Mouse (Mus musculus): ENCODE data around the gene Gxylt1. TPM values are rescaled to one million over a fixed set of nuclear protein-coding genes. Genes with fewer than 3 reads are reported as not detected.

The Gxylt1 gene
- polyA plus RNA-seq, 1 experiment: 0.09 TPM

DNA sequence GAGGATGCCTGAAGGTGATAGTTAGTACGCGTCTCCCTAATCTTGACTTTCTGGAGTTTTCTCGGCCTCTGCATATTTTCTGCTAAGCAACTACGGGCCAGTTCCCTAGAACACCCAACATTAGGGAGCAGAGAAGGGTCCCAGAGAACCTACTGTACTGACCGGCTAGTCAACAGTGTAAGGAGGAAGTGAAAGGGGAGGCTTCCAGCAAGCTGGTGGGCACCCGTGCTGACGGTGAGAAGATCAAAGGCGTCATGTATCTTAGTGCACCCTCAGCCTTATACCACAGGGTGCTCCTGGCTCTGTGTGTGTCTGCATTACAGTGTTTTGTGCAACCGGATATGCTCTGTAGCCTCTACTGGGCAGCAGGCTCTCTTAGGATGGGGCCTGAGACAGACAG lies 62.4 kb downstream of the Gxylt1 start:
- no peaks in the 10 kb centered on the region for H3K9me3 ChIP-seq (ENCODE audit: control insufficient read depth, low read length)
- no peaks in the 10 kb centered on the region for H3K27me3 ChIP-seq (ENCODE audit: control insufficient read depth)
- no peak overlapping the region for H3K4me3 ChIP-seq (replicated peaks)
- H3K36me3 ChIP-seq (ENCODE audit: control insufficient read depth): no peaks in the 10 kb centered on the region
- no peaks in the 10 kb centered on the region for H3K4me1 ChIP-seq (ENCODE audit: control insufficient read depth)
- TF ChIP-seq GATA1 (IDR thresholded peaks at IDR 0.05; ENCODE audit: low read length): no peak

DNA sequence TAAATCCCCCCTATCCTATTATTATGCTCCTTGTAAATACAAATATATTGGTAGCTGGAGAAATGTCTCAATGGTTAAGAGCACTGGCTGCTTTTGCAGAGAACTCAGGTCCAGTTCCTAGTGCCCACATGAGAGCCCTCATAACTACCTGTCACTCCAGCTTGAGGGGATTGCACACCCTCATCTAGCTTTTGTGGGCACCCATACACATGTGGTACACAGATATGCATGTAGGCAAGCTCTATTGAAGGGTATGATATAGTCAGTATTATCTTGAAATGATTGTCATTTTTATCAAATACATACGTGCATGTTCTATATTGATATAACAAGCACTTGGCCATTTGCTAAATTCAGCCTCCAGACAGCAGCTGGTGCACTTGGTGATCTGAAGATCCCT lies 70.1 kb downstream of the Gxylt1 start:
- no peaks in the 10 kb centered on the region for H3K4me1 ChIP-seq (ENCODE audit: control insufficient read depth)

DNA sequence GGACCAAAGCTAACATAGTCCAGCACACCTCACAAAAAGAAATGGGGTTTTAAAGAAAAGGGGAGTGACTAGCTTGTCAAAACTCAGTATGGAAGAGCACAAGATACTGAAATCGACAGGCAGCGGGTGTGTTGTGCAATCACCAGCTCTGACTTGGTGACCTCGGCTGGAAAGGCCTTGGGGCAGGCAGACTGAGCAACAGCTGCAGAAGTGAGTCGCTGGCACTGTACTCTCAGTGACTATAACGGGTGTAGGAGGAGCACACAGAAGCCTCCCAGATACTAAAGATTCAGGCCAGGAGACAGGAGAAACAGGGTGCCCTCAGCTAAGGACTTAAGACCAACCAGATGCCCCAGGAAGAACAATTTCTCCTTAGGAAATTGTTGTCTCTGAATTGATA lies 73.0 kb downstream of the Gxylt1 start:
- Histone ChIP-seq H3K27me3 (ENCODE audit: control insufficient read depth) (no peaks in the 10 kb centered on the region), H3K36me3 (ENCODE audit: control insufficient read depth) (no peaks in the 10 kb centered on the region), H3K4me1 (ENCODE audit: control insufficient read depth) (no peaks in the 10 kb centered on the region), H3K9me3 (ENCODE audit: control insufficient read depth, low read length) (no peaks in the 10 kb centered on the region), H3K4me3 (replicated peaks) (no peak overlapping the region)
- TF ChIP-seq TAL1 (IDR thresholded peaks at IDR 0.05; ENCODE audit: low read length): no peak
- TF ChIP-seq GATA1 (IDR thresholded peaks at IDR 0.05; ENCODE audit: low read length): no peak

More for the DNA sequence above, 70.1 kb downstream of the Gxylt1 start:
- TF ChIP-seq GATA1 (IDR thresholded peaks at IDR 0.05; ENCODE audit: low read length): no peak
- TF ChIP-seq TAL1 (IDR thresholded peaks at IDR 0.05; ENCODE audit: low read length): no peak
- no peaks in the 10 kb centered on the region for H3K36me3 ChIP-seq (ENCODE audit: control insufficient read depth)
- H3K4me3 ChIP-seq (replicated peaks): no peak overlapping the region
- no peaks in the 10 kb centered on the region for H3K27me3 ChIP-seq (ENCODE audit: control insufficient read depth)
- no peaks in the 10 kb centered on the region for H3K9me3 ChIP-seq (ENCODE audit: control insufficient read depth, low read length)

DNA sequence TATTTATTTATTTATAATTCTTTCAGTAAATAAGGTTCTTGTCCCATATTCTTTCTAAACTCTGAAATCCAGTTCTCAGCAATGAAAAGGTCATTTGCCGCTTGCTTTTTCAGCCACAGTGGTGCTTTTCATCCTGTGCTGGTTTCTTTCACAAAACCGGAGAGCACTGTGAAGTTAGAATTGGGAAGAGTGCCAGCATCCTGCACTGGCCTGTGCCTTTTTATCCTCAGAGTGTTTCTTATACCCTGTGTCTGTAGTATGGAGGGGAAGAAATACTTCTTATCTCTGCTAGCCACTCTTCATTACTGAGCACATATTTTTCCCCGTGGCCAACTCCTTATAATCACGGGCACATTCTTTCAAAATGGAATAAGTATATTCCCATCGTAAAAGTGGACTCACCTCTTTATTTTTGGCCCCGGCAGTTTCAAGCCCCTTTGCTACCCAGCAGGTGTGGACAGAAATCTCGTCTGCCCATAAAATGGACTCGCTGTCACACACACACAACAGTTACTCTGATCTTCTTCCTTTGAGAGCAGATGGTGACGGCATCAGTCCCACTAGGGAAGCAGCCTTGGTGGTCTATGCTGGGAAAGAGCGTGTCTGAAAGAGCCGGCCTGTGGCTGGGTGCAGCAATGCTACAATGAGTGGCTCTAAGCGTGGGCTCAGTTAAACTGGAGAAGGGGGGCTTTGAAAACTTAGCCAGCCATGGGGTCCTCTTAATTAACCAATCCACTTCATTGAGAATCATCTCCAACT lies 83.4 kb downstream of the Gxylt1 start:
- Histone ChIP-seq H3K4me1 (ENCODE audit: control insufficient read depth) (no peaks in the 10 kb centered on the region), H3K36me3 (ENCODE audit: control insufficient read depth) (no peaks in the 10 kb centered on the region), H3K4me3 (replicated peaks) (no peak overlapping the region), H3K27me3 (ENCODE audit: control insufficient read depth) (no peaks in the 10 kb centered on the region), H3K9me3 (ENCODE audit: control insufficient read depth, low read length) (peaks cover 48% of the 10 kb centered on the region)
- TF ChIP-seq TAL1 (IDR thresholded peaks at IDR 0.05; ENCODE audit: low read length) (no peak), GATA1 (IDR thresholded peaks at IDR 0.05; ENCODE audit: low read length) (no peak)

Other genes with a start within 250 kb of the Gxylt1 start
- gene Yaf2, start 61.8 kb upstream of the Gxylt1 start, polyA plus RNA-seq (2012): 3.5 and 3.7 TPM in 2 replicates
- 22.4 and 25.7 TPM in 2 replicates for gene Zcrb1, start 123.2 kb upstream of the Gxylt1 start, polyA plus RNA-seq (2012)
- 0.20 and 0.42 TPM in 2 replicates for gene Pphln1, start 123.2 kb upstream of the Gxylt1 start, polyA plus RNA-seq (2012)